Mouse (Mus musculus): Measurements from ENCODE around the gene Gatd1. TPM values are rescaled to one million over a fixed set of nuclear protein-coding genes. Genes with fewer than 3 reads are reported as not detected.

Gatd1 gene
- total and polyA plus RNA-seq, 3 experiments, result 21.6 to 35.9 TPM; not detected in 1

GRCm38 (mm10) chr7:141460001-141460390 is 46.1 kb upstream of the Gatd1 start:
- Histone ChIP-seq H3K27ac (ENCODE audit: control insufficient read depth, low read depth, low read length) (no peak overlapping the region), H3K9ac (ENCODE audit: control insufficient read depth, low read depth, low read length, poor library complexity, severe bottlenecking) (no peak overlapping the region), H3K4me3 (ENCODE audit: control insufficient read depth in 1 of 2, insufficient read depth in 1 of 2, low read depth in 2 of 2, low read length in 2 of 2) (no peak overlapping the region), H3K4me1 (ENCODE audit: control insufficient read depth in 1 of 2, insufficient read depth in 2 of 2, low read length in 2 of 2) (0 out of 4 replicates have a peak, but pooled peaks cover 0 to 6% of the 10 kb centered on the region in 2 experiments), H3K79me2 (ENCODE audit: control insufficient read depth, insufficient read depth, low read length, poor library complexity) (no peaks in the 10 kb centered on the region; the same call in 1 of the 2 replicates), H3K36me3 (ENCODE audit: control insufficient read depth in 1 of 2, insufficient read depth in 2 of 2, low read length in 2 of 2) (no peaks in the 10 kb centered on the region), H3K9me3 (replicated peaks; ENCODE audit: insufficient read depth, low read length) (no peaks in the 10 kb centered on the region), H3K27me3 (ENCODE audit: control insufficient read depth in 1 of 2, insufficient read depth in 2 of 2, low read length in 2 of 2) (no peaks in the 10 kb centered on the region)
- TF ChIP-seq KAT2A (conservative IDR thresholded peaks at IDR 0.05; ENCODE audit: low read depth, low read length), result no peak
- TF ChIP-seq MYB (IDR thresholded peaks at IDR 0.05; ENCODE audit: low read depth, low read length), result no peak
- TF ChIP-seq POLR2AphosphoS5 (IDR thresholded peaks at IDR 0.05; ENCODE audit: borderline replicate concordance, low read depth, low read length), result no peak
- TF ChIP-seq EP300 (IDR thresholded peaks at IDR 0.05; ENCODE audit: low read depth in 1 of 2, low read length in 2 of 2), result no peak
- TF ChIP-seq USF1 (IDR thresholded peaks at IDR 0.05; ENCODE audit: low read depth, low read length), result no peak
- TF ChIP-seq UBTF (IDR thresholded peaks at IDR 0.05; ENCODE audit: borderline replicate concordance, insufficient read depth, low read depth, low read length), result no peak
- no peak for TF ChIP-seq SIN3A (IDR thresholded peaks at IDR 0.05; ENCODE audit: low read length)
- TF ChIP-seq BHLHE40 (IDR thresholded peaks at IDR 0.05; ENCODE audit: borderline replicate concordance, low read depth, low read length), result no peak
- no peak for TF ChIP-seq GABPA (IDR thresholded peaks at IDR 0.05; ENCODE audit: low read depth, low read length)
- TF ChIP-seq POLR2AphosphoS2 (IDR thresholded peaks at IDR 0.05; ENCODE audit: low read length), result no peak
- no peak for TF ChIP-seq NELFE (IDR thresholded peaks at IDR 0.05; ENCODE audit: low read depth, low read length)
- no peak for TF ChIP-seq SMC3 (IDR thresholded peaks at IDR 0.05; ENCODE audit: low read depth, low read length)
- TF ChIP-seq E2F4 (IDR thresholded peaks at IDR 0.05; ENCODE audit: borderline replicate concordance, low read depth, low read length), result no peak
- no peak for TF ChIP-seq CTCF (IDR thresholded peaks at IDR 0.05 in 2 of 3, conservative IDR thresholded peaks at IDR 0.05 in 1 of 3; ENCODE audit: control insufficient read depth in 1 of 3, insufficient read depth in 1 of 3, low read depth in 2 of 3, low read length in 3 of 3, poor library complexity in 1 of 3, severe bottlenecking in 1 of 3)
- no peak for TF ChIP-seq POLR2A (IDR thresholded peaks at IDR 0.05; ENCODE audit: control insufficient read depth in 1 of 2, insufficient read depth in 1 of 2, low read depth in 1 of 2, low read length in 2 of 2, poor library complexity in 1 of 2)
- no peak for TF ChIP-seq TAL1 (IDR thresholded peaks at IDR 0.05; ENCODE audit: low read length)
- no peak for TF ChIP-seq CHD1 (IDR thresholded peaks at IDR 0.05; ENCODE audit: low read depth, low read length)
- TF ChIP-seq MYC (IDR thresholded peaks at IDR 0.05; ENCODE audit: low read depth, low read length), result no peak
- no peak for DNase-seq (ENCODE audit: low read depth, low spot score)

GRCm38 (mm10) chr7:141459301-141459711 is 45.4 kb upstream of the Gatd1 start:
- TF ChIP-seq EP300 (IDR thresholded peaks at IDR 0.05; ENCODE audit: low read depth in 1 of 2, low read length in 2 of 2) (no peak), USF2 (IDR thresholded peaks at IDR 0.05; ENCODE audit: borderline replicate concordance in 1 of 2, insufficient read depth in 1 of 2, low read depth in 1 of 2, low read length in 2 of 2) (no peak), MAX (IDR thresholded peaks at IDR 0.05; ENCODE audit: low read length) (no peak), MYB (IDR thresholded peaks at IDR 0.05; ENCODE audit: low read depth, low read length) (no peak), KAT2A (conservative IDR thresholded peaks at IDR 0.05; ENCODE audit: low read depth, low read length) (no peak), USF1 (IDR thresholded peaks at IDR 0.05; ENCODE audit: low read depth, low read length) (no peak), ZC3H11A (IDR thresholded peaks at IDR 0.05; ENCODE audit: low read depth, low read length) (no peak), BHLHE40 (IDR thresholded peaks at IDR 0.05; ENCODE audit: borderline replicate concordance, low read depth, low read length) (no peak), ZKSCAN1 (IDR thresholded peaks at IDR 0.05; ENCODE audit: low read depth, low read length) (no peak)
- no peaks in the 10 kb centered on the region; the same call in 1 of the 2 replicates for H3K79me2 ChIP-seq (ENCODE audit: control insufficient read depth, insufficient read depth, low read length, poor library complexity)
- no peaks in the 10 kb centered on the region for H3K36me3 ChIP-seq (ENCODE audit: control insufficient read depth in 1 of 2, insufficient read depth in 2 of 2, low read length in 2 of 2)
- H3K9me3 ChIP-seq (replicated peaks; ENCODE audit: insufficient read depth, low read length), result no peaks in the 10 kb centered on the region
- H3K27me3 ChIP-seq (ENCODE audit: control insufficient read depth in 1 of 2, insufficient read depth in 2 of 2, low read length in 2 of 2), result no peaks in the 10 kb centered on the region
- H3K9ac ChIP-seq (ENCODE audit: control insufficient read depth, low read depth, low read length, poor library complexity, severe bottlenecking), result no peak overlapping the region
- H3K4me1 ChIP-seq (ENCODE audit: control insufficient read depth in 1 of 2, insufficient read depth in 2 of 2, low read length in 2 of 2), result peaks cover 0 to 6% of the 10 kb centered on the region in 2 experiments; a peak in 1 of 4 replicates
- no peak overlapping the region for H3K4me3 ChIP-seq (ENCODE audit: control insufficient read depth in 1 of 2, insufficient read depth in 1 of 2, low read depth in 2 of 2, low read length in 2 of 2)
- DNase-seq (ENCODE audit: low read depth, low spot score), result no peak
- no peak overlapping the region for H3K27ac ChIP-seq (ENCODE audit: control insufficient read depth, low read depth, low read length)
